Mouse (Mus musculus) CD8-positive naive resting alpha-beta T cell, adult 2 months (primary cell): ENCODE data around the gene Hist2h3b.
"Not testable (repeated sequence)": the region's sequence is repeated elsewhere in the genome, so short reads cannot be mapped to it uniquely, and the experiment has no call there.

Experiments
- DNase-seq, 2 experiments: peaks; one replicate each; pipeline ENCODE4 v3.0.0; 2022; ENCODE audit warnings: low read depth in 2 of 2, low spot score in 2 of 2

Hist2h3b gene

DNA sequence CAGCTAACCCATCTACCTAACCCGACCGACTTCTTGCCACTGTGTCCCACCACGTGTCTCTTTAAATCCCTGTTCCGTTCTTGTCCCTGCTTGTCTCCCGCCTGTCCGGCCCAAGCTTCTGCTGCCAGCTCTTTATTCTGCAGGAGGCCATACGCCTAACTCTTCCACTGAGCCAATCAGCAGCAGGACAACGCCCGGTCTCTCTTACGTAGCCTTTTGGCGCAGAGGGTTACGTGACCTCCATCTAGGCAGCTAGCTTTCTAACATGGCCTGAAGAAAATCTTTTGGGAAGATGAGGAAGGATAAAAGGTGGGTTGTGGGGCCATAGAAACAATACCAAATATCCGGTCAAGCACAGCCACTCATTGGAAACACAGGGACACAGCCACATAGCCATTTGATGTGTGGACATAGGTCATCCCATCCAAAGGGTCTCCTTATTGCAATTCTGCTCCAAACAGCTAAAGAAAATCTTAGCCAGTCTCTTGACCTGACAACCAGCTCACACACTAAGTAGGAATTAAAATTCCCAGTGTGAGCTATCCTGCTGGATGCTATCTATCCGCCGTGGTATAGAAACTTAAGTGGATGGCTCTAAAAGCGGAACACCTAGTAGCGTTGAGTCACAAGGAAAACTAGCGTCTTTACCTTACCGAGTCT lies 6.1 kb upstream of the Hist2h3b start:
- peak; percentile 43 to 50 for DNase-seq

DNA sequence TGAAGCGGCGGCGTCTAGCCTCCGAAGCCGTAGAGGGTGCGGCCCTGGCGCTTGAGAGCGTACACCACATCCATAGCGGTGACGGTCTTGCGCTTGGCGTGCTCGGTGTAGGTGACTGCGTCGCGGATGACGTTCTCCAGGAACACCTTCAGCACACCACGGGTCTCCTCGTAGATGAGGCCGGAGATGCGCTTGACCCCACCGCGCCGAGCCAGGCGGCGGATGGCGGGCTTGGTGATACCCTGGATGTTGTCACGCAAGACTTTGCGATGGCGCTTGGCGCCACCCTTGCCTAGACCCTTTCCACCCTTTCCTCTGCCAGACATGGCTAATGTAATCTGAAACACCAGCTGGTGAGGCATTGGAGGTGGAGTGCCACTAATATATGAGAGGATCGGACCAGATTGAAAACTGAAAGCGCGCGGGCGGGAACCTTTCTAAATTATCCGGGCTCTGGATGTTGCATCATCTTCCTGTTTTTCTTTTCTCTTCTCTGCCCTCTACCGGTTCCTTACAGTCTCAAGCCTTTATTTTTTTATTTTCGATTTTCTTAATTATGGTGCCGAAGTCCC lies 5.4 kb upstream of the Hist2h3b start, which contains the start of gene Hist2h4:
Hist2h4 (minus strand) TSS at position 333 of the 572 bp plus-strand sequence.
- DNase-seq, result peak; percentile 91 to 96

DNA sequence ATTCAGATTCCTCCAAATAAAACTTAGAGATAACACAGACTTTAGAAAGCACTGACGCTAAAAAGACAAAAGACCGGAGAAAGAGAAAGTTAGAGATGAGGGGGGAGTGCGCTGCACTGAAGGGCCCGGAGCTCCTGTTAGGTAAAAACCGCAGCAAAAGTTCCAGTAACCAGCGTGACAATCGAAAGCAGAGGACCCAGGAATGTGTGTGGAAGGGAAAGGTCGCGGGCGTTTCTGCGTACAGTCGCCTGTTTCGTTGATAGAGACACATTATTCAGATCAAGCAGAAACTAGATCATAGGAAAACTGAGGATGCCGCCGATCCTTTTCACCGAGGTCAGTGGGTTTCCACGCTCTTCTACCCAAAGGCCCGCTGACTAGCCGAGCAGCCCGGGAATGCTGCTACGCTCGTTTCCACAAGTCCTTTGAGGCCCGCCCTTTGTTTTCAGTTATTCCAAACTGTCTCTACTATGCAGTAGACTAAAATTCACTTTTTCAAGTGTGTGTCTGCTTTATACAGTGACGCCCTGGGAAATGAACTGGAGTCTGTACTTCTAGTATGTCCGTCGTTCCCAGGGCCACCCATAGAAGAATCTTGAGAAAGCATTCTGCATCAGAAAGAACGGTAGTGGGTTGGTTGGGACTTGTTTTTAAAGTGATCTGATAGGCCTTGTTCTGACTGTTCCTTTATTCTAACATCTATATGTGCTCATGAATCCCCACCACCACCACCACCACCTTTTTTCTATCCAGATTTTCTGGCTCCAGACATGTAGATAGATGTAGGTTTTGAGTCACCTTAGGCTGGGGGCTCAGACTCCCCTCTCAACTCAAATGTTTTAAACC lies 4.7 kb upstream of the Hist2h3b start:
- DNase-seq, result peak in 1 of 2 experiments; percentile 44

DNA sequence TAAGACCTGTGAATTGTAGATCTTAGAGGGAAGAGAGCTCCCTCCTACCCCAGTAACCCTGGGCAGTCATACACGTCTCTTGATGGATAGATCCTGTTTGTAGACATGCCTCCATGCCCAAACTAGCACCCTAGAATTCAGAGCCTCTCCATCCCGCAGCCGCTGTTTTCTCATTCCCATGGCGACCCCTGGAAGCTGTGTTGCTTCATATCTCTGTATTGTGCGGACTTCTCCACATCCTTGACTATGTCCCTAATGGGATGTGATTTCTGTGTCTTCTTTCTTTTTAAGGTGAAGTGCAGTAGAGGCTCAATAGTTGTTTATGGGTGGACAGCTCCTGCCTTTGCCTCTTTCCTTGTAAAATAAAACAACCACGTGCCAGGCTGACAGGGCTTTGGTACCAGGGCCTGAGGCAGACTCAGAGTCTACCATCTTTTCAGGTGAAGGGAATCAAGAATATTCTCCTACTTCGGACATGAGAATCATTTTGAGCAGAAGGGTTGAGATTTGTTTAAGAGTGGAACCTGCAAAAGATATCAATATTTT lies 4.0 kb upstream of the Hist2h3b start:
- DNase-seq, result no peak

DNA sequence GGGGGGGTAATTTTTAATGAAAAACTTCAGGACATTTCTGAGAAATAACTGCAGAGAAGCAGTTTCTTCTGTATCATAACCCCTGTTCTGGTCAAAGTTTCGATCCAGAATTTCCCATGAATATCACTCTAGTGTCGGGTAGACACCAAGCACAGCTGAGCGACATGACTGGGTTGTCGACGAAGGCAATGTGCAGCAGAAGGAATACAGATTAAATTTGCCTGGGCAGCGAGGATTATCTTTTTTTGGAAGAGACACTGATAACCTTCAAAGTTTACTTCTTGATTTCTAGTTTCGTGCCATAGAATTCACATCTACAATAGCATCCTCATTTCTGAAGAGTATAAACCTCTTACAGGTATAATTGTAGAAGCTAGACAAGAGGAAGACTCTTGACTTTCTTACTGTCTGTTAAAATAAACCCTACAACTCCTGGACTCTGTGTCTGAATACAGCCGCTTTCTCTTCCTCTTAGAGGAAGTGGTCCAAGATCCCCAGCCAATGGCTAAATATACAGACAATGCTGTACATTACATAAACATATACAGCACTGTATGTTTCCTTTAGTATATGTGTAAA lies 2.2 kb upstream of the Hist2h3b start:
- no peak for DNase-seq

DNA sequence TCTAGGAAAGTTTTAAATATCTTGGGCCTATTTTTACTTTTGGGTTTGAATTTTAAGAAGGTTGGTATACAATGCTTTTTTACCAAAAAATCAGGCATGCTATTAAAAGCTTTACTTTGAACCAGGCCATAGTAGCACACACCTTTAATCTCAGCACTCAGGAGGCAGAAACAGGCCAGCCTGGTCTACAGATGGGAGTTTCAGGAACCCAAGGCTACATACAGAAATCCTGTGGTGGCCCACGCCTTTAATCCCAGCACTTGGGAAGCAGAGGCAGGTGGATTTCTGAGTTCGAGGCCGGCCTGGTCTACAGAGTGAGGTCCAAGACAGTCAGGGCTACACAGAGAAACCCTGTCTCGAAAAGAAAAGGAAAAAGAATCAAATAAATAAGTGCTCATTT lies 913 bp upstream of the Hist2h3b start:
- DNase-seq, result no peak

DNA sequence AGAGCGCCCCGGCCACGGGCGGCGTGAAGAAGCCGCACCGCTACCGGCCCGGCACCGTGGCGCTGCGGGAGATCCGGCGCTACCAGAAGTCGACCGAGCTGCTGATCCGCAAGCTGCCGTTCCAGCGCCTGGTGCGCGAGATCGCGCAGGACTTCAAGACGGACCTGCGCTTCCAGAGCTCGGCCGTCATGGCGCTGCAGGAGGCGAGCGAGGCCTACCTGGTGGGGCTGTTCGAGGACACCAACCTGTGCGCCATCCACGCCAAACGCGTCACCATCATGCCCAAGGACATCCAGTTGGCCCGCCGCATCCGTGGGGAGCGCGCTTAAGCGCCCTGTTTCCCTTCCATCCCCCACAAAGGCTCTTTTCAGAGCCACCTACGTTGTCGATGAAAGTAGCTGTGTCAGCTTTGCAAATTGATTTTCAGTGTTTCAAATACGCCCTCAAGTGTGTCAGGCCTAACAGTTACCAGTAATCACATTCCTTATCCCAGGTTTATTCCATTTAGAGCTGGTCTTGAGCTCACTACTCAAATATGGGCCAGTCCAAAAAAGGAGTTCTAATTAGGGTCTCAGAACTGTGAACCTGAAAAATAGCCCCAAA lies 423 bp downstream of the Hist2h3b start:
- DNase-seq, result peak in 1 of 2 experiments; percentile 23

DNA sequence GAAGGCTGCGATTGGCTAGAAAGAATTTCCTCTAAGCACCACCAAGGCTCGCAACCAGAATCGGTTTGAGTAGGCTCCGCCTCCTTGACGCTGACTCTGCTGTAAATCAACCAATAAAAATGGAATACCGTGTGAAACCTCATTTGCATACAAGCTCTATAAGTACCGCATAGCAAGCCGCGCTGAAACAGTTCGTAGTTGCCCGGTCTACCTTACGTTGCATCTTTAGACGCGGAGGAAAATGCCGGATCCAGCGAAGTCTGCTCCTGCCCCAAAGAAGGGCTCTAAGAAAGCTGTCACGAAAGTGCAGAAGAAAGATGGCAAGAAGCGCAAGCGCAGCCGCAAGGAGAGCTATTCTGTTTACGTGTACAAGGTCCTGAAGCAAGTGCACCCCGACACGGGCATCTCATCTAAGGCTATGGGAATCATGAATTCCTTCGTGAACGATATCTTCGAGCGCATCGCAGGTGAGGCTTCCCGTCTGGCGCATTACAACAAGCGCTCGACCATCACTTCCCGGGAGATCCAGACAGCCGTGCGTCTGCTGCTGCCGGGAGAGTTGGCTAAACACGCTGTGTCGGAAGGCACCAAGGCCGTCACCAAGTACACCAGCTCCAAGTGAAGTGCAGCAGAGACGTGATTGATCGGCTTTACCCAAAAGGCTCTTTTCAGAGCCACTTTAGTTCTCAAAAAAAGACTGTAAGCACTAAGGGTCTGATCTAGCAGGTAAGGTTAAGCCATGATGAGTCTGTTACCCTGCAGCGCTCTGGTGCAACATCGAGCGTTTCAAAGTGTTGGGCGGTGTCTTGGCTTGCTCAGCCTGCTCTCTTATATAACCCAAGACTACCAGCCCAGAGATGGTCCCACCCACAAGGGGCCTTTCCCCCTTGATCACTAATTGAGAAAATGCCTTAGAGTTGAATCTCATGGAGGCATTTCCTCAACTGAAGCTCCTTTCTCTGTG lies 1.3 kb downstream of the Hist2h3b start, which contains the start of gene Hist2h2bb:
Hist2h2bb (plus strand) TSS at position 242 of the 964 bp plus-strand sequence.
- DNase-seq, result peak; percentile 70 to 78

DNA sequence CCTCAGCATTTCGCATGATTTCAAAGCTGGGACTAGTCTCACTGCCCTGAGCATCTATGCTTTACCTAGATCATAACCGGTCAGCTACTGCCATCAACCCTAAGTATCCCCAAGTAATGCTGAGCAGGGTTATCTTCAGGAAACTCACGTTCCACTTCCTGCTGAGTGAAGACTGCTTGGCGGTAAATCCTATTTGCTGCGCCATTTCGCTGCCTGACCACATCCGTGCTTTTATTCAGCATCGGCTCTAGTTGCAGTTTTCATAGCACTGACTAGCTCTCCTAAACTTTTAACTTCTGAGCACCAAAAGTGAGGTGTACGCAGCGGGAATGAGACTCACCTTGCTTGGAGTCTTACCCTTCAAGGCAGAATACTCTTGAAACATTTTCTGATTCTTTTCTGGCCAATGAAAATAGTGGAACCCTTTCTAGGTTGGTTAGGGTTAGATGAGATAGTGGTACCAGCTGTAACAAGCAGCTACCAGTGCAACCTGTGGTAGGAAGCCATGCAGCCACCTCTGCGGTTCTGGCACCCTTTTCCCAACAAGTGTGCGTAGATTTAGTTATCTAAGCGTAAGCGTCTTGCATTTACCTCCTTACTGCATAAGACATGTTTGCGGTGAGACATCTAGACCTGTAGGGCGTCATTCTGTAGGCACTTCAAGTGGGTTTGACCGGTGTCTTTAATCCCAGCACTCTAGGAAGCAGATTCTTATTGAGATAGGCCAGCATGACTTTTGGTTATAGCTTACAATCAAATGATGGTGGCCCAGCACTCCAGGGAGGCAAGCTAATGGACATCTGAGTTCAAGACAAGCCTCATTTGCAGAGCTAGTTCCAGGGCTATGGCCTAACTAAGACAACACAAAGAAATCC lies 5.4 kb downstream of the Hist2h3b start:
- DNase-seq, result peak; percentile 34 to 58

DNA sequence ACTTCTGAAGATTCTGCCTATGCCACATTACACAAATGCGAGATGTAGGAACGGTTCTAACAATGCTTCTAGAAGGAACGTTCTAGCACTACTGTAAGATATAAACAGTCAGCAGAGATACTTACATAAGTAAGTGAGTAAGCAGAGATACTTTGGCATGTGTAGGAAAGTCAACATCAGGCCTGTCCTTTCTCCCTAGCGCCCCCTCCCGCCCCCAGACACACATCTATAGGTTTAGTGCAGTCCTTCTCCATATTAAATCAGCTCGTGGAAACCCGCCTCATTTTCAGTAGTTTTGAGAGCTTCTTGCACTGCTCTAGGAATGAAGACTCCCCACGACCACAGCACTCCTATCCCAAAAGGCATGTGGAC lies 9.0 kb downstream of the Hist2h3b start:
- DNase-seq, result peak; percentile 53 to 78

DNA sequence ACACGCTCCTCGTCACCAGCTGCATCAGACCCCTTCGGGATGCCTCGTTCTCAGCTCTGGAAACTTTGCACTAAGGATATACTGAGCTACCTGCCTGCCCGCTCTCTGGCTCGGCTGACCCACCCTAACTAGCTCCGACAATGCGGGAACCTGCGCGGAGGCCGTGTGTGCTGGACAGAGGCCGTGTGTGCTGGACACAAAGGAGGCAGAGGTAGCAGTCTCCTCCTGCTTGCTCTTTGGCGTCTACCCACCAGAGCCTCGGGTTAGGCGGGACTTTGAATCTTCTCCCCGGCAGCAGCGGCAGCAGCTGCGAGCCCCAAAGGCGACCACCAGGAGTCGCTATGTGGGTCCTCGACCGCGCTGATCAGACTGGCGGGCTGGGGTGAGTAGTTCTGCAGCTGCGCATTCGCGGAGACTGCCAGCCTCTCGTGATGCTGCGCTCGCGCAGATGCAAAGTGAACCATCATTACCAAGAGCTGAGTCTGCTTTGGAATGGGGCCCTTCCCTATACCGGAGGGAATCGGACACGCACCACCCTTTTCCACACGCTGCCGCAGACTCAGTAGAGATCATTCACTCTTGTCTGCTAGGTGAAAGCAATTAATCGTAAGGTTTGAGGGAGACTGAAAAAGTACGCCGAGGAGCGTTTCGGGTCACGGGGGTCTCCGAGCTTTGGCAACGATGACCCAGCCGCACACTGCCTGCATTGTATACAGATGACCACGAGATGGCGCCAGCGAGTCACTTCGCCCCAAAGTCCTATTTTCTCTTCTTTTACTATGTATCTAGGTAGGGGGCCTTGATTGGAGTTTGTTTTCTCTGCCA lies 9.6 kb downstream of the Hist2h3b start:
- peak; percentile 92 to 97 for DNase-seq

DNA sequence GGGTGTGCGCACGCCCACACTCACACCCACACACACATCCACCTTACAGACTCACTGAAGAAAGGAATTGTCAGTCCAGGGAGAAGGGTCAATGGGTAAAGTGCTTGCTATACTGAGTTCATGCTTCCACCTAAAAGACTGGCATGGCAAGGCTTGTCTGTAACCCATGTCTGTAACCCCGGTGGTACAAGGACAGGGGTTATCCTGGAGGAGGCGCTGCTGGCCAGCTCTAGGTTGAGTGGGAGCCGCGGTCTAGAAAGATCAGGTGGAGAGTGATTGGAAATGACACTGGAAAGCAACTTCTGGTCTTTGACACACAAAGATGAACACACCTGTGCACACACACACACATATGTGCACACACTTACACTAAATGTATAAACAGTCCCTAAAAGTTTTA lies 12.2 kb downstream of the Hist2h3b start:
- no peak for DNase-seq

DNA sequence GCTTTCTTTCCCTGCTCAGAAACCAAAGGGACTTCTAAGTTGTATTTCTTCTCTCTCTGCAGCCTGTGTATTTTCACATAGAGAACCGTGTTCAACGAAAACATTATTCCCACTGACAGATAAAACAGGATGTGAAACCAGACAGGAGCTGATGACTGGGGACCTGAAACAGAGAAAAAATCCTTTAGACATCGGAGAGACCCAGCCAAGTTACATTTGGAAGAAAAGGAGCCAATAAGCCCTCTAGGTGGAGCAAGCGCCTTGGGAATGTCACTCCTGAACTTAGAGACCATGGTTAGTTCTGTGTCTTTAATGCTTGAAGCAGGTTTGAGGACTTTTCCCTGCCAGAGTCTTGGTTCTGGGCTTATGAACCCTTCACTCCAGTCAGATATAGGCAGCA lies 16.0 kb downstream of the Hist2h3b start:
- no peak for DNase-seq

DNA sequence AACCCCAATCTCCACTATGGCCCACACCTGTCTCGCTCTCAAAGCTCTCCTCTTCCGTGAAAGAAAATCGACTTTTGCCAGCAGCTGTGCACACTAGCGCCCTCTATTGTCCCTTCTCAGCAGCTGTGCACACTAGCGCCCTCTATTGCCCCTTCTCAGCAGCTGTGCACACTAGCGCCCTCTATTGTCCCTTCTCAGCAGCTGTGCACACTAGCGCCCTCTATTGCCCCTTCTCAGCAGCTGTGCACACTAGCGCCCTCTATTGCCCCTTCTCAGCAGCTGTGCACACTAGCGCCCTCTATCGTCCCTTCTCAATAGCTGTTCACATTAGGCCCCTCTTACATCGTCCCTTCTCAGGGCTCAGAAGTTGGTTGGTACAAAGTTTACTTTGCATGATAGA lies 18.9 kb downstream of the Hist2h3b start:
- not testable (repeated sequence) for DNase-seq

DNA sequence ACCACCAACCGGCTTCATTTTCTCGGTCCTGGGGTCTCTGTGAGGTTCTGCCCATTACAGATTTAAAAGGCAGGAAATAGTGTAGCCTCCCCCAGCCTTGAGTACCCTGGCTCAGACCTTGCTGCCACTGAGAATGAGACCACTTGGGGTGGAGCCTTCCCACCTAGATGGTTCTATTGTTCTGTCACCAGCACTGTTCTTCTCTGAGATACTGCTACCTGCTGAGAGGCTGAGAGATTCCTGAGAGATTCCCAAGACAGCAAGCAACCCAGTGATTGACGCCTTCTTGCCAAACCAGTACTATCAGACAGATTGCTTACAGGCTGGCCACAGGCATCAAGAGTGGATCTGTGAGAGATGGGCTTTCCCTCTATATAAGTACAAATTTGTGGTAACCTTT lies 20.7 kb downstream of the Hist2h3b start:
- no peak for DNase-seq

DNA sequence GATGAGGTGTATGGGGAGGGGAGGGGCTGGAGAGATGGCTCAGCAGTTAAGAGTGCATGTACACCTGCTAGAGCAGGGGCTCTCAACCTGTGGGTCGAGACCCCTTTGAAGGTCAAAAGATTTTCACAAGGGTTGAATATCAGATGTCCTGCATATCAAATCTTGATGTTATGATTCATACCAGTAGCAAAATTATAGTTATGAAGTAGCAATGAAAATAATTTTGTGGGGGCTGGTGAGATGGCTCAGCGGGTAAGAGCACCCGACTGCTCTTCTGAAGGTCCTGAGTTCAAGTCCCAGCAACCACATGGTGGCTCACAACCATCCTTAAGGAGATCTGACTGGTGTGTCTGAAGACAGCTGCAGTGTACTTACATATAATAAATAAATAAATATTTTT lies 22.3 kb downstream of the Hist2h3b start:
- not testable (repeated sequence) for DNase-seq

DNA sequence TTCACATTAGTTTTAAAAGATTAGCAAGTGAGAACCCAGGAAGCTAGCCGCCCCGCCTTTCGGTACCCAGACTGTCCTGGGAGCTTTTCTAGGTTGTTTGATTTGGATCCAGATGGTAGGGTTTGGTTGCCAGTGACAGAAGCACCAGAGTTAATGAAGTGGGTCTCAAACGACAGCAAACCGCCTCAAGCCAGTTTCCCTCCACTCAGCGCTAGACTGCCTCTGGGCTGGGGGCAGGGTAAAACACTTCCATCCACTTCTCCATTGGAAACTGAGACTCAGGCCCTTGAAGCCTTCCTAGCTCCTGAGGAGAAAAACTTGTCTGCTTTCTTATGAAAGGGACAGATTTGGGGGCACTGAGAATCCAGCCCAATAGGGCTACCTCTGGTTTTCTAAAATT lies 24.2 kb downstream of the Hist2h3b start:
- DNase-seq, result no peak

DNA sequence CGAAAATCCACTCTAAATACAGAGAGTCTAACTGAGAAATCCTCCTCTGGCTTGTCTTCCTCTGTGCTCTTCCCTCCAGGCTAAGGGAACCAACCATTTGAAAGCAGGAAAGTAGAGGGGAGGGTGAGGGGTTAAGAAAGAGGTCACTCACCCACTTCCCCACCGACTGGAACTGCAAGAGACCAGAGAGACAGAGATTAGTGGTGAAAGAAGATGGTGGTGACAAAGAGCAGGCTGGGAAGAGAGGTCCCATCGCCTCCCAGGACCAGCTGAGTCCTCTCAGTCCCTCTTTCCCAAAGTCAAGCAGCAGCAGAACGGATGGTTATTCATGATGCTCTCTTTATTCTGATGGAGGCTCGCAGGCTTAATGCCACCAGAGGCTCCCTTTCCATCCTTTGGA lies 24.9 kb downstream of the Hist2h3b start:
- no peak for DNase-seq
